Mouse (Mus musculus) telencephalon, adult 2 months (tissue): ENCODE data around the gene Gm29866.
"Not testable (repeated sequence)": the region's sequence is repeated elsewhere in the genome, so short reads cannot be mapped to it uniquely, and the experiment has no call there.

Source experiments
- DNase-seq: peaks from one replicate; pipeline ENCODE4 v3.0.0-alpha.2; 2011; ENCODE audit warnings: low read depth, low spot score

Gm29866 gene

GRCm38 (mm10) chrY:20993557-20993956, at the start of gene Gm29866:
Gm29866 (minus strand) TSS chrY:20993657.
- not testable (repeated sequence) for DNase-seq
